Mouse (Mus musculus) cortical plate, adult 2 months (tissue): Measurements from ENCODE around the gene Dhx58.

Experiments
- CTCF ChIP-seq: fragments of 200-500 bp; IDR thresholded peaks from 2 replicates; pipeline ENCODE4 v1.5.1; 2011; ENCODE audit warnings: mild to moderate bottlenecking, control low read depth, low read length; ENCODE audit not compliant: insufficient read depth; ENCODE audit errors: extremely low read depth
- POLR2A ChIP-seq: fragments of 200-500 bp; IDR thresholded peaks from 2 replicates; pipeline ENCODE4 v1.6.1; 2011; ENCODE audit warnings: mild to moderate bottlenecking, low read length, control low read depth; ENCODE audit not compliant: insufficient read depth; ENCODE audit errors: extremely low read depth

GRCm38 (mm10) chr11:100721776-100722492, 17.9 kb upstream of the Dhx58 start:
- TF ChIP-seq POLR2A (no peak), CTCF (no peak)
